Comparison of ENCODE assay signal across 25 mouse cellular contexts in the genomic region with DNA sequence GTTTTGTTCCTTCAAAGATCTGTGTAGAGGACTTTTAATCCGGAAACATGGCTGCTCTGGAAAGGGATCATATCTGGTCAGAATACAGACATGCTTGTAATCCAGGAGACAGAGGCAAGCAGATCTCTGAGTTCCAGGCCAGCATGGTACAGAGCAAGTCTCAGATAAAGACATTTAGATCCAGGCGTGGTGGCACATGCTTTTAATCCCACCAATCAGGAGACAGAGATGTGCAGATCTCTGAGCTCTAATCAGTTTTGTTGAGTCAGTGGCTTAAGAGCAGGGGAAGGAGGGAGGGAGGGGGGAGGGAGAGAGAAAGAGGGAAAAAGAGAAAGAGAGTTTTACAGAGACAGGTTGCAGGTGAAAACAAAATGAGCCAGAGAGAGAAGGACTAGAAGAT.
DNase-seq lines count a peak whose midpoint lies in the region; ATAC-seq and TF ChIP-seq lines count a peak whose summit lies in the region.
"Had no signal": no experiment of that assay in that cellular context is flagged by ENCODE, and none has a peak within 500 bp of the region (broad histone marks: within the 10 kb centered on the region; RNA-seq: fewer than 3 reads in every experiment).

No protein-coding gene starts in this region.

- 0 out of 2 replicates have a peak, but pooled peaks have one; percentile 26 for ATAC-seq in liver, embryonic 11.5 days (replicated peaks; ENCODE audit: low FRiP score)
- peak; percentile 33; the same call in 1 of the 2 replicates for ATAC-seq in liver, embryonic 14.5 days (ENCODE audit: insufficient read depth)
- ATAC-seq in megakaryocyte-erythroid progenitor cell, adult 5-6 weeks (replicated peaks; ENCODE audit: low FRiP score, low TSS enrichment, poor library complexity, severe bottlenecking) = peak; percentile 71
- ATAC-seq: activated CD4-positive, CD25-positive, alpha-beta regulatory T cell, adult 4 months; forebrain, embryonic 14.5 days; forebrain, embryonic 16.5 days; Patski had no signal

- TF ChIP-seq EP300 in liver, embryonic 14.5 days (IDR thresholded peaks at IDR 0.05; ENCODE audit: low read depth) = no peak

- H3K9ac ChIP-seq in liver, embryonic 11.5 days (ENCODE audit: low read depth, low read length) = no peak overlapping the region
- no peak overlapping the region for H3K9ac ChIP-seq in liver, embryonic 14.5 days (replicated peaks)
- H3K9ac ChIP-seq: embryonic facial prominence, embryonic 13.5 days; embryonic facial prominence, embryonic 15.5 days; forebrain, embryonic 12.5 days had no signal

- H3K4me2 ChIP-seq in liver, embryonic 11.5 days = no peak overlapping the region
- no peak overlapping the region for H3K4me2 ChIP-seq in liver, embryonic 14.5 days (ENCODE audit: low read depth)
- H3K4me2 ChIP-seq: embryonic facial prominence, embryonic 13.5 days; embryonic facial prominence, embryonic 15.5 days; forebrain, embryonic 12.5 days had no signal

- H3K27me3 ChIP-seq in liver, embryonic 11.5 days (replicated peaks; ENCODE audit: control insufficient read depth, insufficient read depth, low read length) = no peaks in the 10 kb centered on the region
- no peaks in the 10 kb centered on the region for H3K27me3 ChIP-seq in liver, embryonic 14.5 days (ENCODE audit: control insufficient read depth, insufficient read depth, low read length)
- H3K27me3 ChIP-seq: embryonic facial prominence, embryonic 13.5 days; embryonic facial prominence, embryonic 15.5 days; forebrain, embryonic 12.5 days; Patski had no signal

- no peaks in the 10 kb centered on the region for H3K4me1 ChIP-seq in liver, embryonic 11.5 days (replicated peaks; ENCODE audit: control insufficient read depth, insufficient read depth, low read length)
- H3K4me1 ChIP-seq in liver, embryonic 14.5 days (replicated peaks; ENCODE audit: control insufficient read depth in 2 of 2, insufficient read depth in 2 of 2, low read length in 1 of 2) = no peaks in the 10 kb centered on the region
- H3K4me1 ChIP-seq: embryonic facial prominence, embryonic 13.5 days; embryonic facial prominence, embryonic 15.5 days; forebrain, embryonic 10.5 days; forebrain, embryonic 12.5 days had no signal

- TF ChIP-seq CTCF in liver, embryonic 14.5 days (IDR thresholded peaks at IDR 0.05; ENCODE audit: low read depth) = no peak

- no peak overlapping the region for H3K27ac ChIP-seq in liver, embryonic 11.5 days (ENCODE audit: low read depth, low read length)
- H3K27ac ChIP-seq in liver, embryonic 14.5 days = no peak overlapping the region
- H3K27ac ChIP-seq: embryonic facial prominence, embryonic 13.5 days; embryonic facial prominence, embryonic 15.5 days; forebrain, embryonic 10.5 days; forebrain, embryonic 12.5 days had no signal

- no peak overlapping the region for H3K4me3 ChIP-seq in liver, embryonic 11.5 days (ENCODE audit: low read depth, low read length)
- H3K4me3 ChIP-seq in liver, embryonic 14.5 days (ENCODE audit: insufficient read depth in 1 of 2, low read depth in 2 of 2, low read length in 2 of 2) = no peak overlapping the region
- H3K4me3 ChIP-seq: embryonic facial prominence, embryonic 13.5 days; embryonic facial prominence, embryonic 15.5 days; erythroblast, embryonic 14.5 days; forebrain, embryonic 10.5 days; forebrain, embryonic 12.5 days had no signal

- WGBS in liver, embryonic 11.5 days = 64% methylated on average over 2 of the region's 2 CpGs
- WGBS in liver, embryonic 14.5 days (ENCODE audit: insufficient replicate concordance) = 36% methylated on average over 2 of the region's 2 CpGs

- H3K9me3 ChIP-seq in liver, embryonic 11.5 days (ENCODE audit: control insufficient read depth, low read length) = no peaks in the 10 kb centered on the region
- no peaks in the 10 kb centered on the region for H3K9me3 ChIP-seq in liver, embryonic 14.5 days (ENCODE audit: control insufficient read depth, low read length)
- H3K9me3 ChIP-seq: embryonic facial prominence, embryonic 13.5 days; embryonic facial prominence, embryonic 15.5 days; forebrain, embryonic 10.5 days; forebrain, embryonic 12.5 days had no signal

- H3K36me3 ChIP-seq in liver, embryonic 11.5 days (ENCODE audit: control insufficient read depth, insufficient read depth, low read length) = no peaks in the 10 kb centered on the region
- no peaks in the 10 kb centered on the region for H3K36me3 ChIP-seq in liver, embryonic 14.5 days (replicated peaks; ENCODE audit: control insufficient read depth, insufficient read depth, low read depth)
- H3K36me3 ChIP-seq: embryonic facial prominence, embryonic 13.5 days; embryonic facial prominence, embryonic 15.5 days; forebrain, embryonic 10.5 days; forebrain, embryonic 12.5 days had no signal

- intact Hi-C loops in heart, postnatal 25 days (cut with DNase I) = no loop called here

- DNase-seq in liver, embryonic 11.5 days (ENCODE audit: low spot score) = no peak
- DNase-seq in liver = no peak
- DNase-seq in 3134 (ENCODE audit: extremely low read depth, insufficient read length, low spot score) = peak; percentile 17
- DNase-seq in liver, embryonic 14.5 days (ENCODE audit: low read depth in 3 of 3, low spot score in 3 of 3) = no peak
- no peak for DNase-seq in heart, postnatal 25 days (ENCODE audit: low spot score)
- DNase-seq in adrenal gland, adult 8-10 months = no peak
- DNase-seq: adrenal gland, postnatal 10 days; adrenal gland, postnatal 25 days; cerebellum, adult 11 months; cerebellum, adult 18-20 months; cerebellum, adult 8-10 months; cerebellum, adult 9-11 months; cerebellum, postnatal 14 days; cerebellum, postnatal 36 days; embryo, embryonic 11 days had no signal
